Mouse (Mus musculus) bone marrow macrophage, adult 2 months (primary cell): ENCODE results near the gene Prdm1. TPM values are rescaled to one million over a fixed set of nuclear protein-coding genes. Genes with fewer than 3 reads are reported as not detected.
A peak's percentile ranks its signal among the peaks of the same experiment; 100 is the strongest.

ENCODE experiments used
- H3K27ac ChIP-seq: 2 replicates; pipeline ENCODE4 v1.5.1; 2012; ENCODE audit warnings: low read depth, low read length; ENCODE audit not compliant: insufficient read depth
- H3K4me1 ChIP-seq: 2 replicates; pipeline ENCODE4 v1.6.1; 2012; ENCODE audit warnings: low read length; ENCODE audit not compliant: control insufficient read depth, insufficient read depth
- H3K4me3 ChIP-seq: 2 replicates; pipeline ENCODE4 v1.5.1; 2012; ENCODE audit warnings: mild to moderate bottlenecking, low read length, moderate library complexity; ENCODE audit not compliant: insufficient read depth
- CTCF ChIP-seq: IDR thresholded peaks from 2 replicates; pipeline ENCODE4 v1.5.1; 2012; ENCODE audit warnings: low read depth, mild to moderate bottlenecking, low read length, moderate library complexity
- POLR2A ChIP-seq: IDR thresholded peaks from 2 replicates; pipeline ENCODE4 v1.6.1; 2012; ENCODE audit warnings: mild to moderate bottlenecking, low read depth, low read length, borderline replicate concordance
- polyA plus RNA-seq: library from polyadenylated mRNA; stranded (reverse); fragments of >200 nt; gene quantifications from 2 replicates; pipeline ENCODE4 v1.2.4, GENCODE M21; 2012; ENCODE audit not compliant: missing spikeins, insufficient read depth, insufficient read length

Prdm1 gene
- polyA plus RNA-seq, 1 experiment, result 15.8 TPM

- TF ChIP-seq CTCF (no peak), POLR2A (no peak)
- Histone ChIP-seq H3K27ac (no peak overlapping the region), H3K4me3 (no peak overlapping the region), H3K4me1 (peaks cover 14% of the 10 kb centered on the region)
These were observed 51.1 kb downstream of the Prdm1 start for GRCm38 (mm10) chr10:44477240-44477639.

DNA sequence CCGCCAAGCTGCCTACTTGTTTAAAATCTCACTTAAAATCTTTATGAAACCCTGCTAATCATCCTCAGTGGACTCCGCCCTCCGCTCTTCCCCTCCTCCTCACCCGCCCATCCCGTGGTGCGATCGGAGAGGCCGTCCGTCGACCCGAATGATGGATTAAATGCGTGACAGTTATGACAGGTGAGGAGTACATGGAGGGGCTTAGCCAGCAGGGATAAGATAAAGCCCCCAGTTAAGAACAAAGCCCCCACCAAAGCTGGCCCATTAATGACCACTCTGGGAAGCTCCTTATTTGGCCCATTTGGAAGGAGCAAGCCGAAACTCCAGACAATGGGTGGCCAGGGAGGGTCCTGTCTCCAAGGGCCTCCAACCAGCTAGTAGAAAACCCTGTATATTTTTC lies 51.8 kb downstream of the Prdm1 start:
- H3K4me3 ChIP-seq, result no peak overlapping the region
- peaks cover 13% of the 10 kb centered on the region for H3K4me1 ChIP-seq
- no peak overlapping the region for H3K27ac ChIP-seq
- TF ChIP-seq CTCF (no peak), POLR2A (no peak)

GRCm38 (mm10) chr10:44475376-44475775 lies 52.9 kb downstream of the Prdm1 start:
- H3K4me3 ChIP-seq, result no peak overlapping the region
- TF ChIP-seq POLR2A (no peak), CTCF (no peak)

DNA sequence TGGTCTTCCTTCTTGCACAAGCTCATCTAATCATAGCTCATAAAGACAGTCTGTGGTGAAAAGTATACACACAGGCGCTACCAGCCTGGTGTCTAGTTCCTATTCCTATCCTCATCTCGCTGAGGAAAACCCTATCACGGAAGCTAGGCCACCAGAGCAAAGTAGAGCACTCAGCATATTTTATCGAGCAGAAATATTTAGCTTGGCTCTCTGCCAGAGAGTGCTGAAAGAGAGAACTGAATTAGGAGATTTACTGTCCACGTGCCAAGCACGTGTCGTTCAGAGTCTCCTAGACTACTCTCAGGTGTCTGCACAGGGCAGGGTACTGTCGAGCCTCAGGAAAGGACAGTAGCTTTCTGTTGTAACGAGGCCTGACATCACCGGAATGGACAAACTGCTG lies 54.0 kb downstream of the Prdm1 start:
- Histone ChIP-seq H3K27ac (peak overlapping the region; percentile 63), H3K4me3 (no peak overlapping the region), H3K4me1 (peaks cover 12% of the 10 kb centered on the region)
- no peak for TF ChIP-seq POLR2A
- no peak for TF ChIP-seq CTCF

More at GRCm38 (mm10) chr10:44475376-44475775, 52.9 kb downstream of the Prdm1 start:
- H3K4me1 ChIP-seq, result peaks cover 10% of the 10 kb centered on the region
- no peak overlapping the region for H3K27ac ChIP-seq

DNA sequence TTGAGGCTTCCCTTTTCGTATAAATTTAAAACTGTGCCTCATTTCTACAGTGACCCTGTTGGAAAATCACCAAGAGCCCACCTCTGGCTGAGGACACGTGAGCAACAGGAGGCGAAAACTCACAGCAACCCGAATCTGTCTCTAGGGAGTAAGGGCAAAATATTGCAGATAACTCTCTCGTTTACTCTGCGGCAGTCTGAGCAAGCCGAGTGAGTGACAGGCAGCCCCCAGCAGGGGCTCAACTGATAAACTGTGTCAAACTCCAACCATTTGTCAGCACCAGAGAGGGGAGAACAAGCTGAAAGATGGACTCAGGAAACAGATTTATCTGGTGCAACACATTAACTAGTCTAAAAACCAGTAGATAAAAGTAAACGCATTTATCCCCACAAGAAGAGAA lies 62.7 kb downstream of the Prdm1 start:
- Histone ChIP-seq H3K4me3 (no peak overlapping the region), H3K27ac (no peak overlapping the region), H3K4me1 (peaks cover 16% of the 10 kb centered on the region)
- TF ChIP-seq POLR2A (no peak), CTCF (no peak)

- Histone ChIP-seq H3K4me3 (no peak overlapping the region), H3K27ac (no peak overlapping the region), H3K4me1 (peaks cover 18% of the 10 kb centered on the region)
- TF ChIP-seq CTCF (no peak), POLR2A (no peak)
These were observed 63.7 kb downstream of the Prdm1 start for GRCm38 (mm10) chr10:44464563-44464962.

DNA sequence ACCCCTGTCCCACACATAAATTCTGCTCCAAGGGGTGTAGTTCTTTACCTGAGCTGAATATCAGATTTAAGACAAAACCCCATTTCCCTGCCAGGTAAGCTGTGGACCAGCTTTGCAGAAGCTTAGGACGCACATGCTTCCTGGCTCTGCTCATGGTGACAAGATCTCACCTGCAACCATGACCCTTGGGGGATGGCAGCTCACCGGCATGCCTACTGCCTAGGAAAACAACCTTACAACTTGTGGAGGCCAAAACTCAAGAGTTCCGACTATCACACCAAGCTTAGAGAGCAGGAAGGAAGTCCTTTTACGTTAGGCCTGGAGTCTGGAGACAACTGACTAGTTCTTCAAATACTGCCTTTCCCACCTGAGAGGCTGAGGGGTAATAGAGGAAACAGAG lies 64.4 kb downstream of the Prdm1 start:
- H3K4me1 ChIP-seq, result peaks cover 22% of the 10 kb centered on the region
- no peak overlapping the region for H3K27ac ChIP-seq
- no peak overlapping the region for H3K4me3 ChIP-seq
- TF ChIP-seq POLR2A (no peak), CTCF (no peak)

DNA sequence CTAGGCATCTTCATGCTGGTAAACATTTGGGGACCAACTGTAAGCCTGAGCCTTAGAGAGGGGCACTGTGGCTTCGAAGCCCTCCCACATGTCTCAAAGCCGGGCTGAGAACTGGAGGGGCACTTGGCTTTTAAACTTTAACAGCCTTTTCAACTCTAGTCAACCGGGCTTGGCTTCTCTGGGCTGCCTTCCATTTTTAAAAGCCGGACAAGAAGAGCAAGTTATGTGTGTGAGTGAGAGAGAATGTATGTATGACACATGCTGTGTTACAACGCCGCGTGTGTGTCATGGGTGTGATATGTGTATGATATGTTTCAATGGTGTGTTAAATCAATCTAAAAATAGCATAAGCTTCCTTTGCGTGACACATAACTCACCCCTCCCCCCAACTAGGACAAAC lies 66.0 kb downstream of the Prdm1 start:
- TF ChIP-seq POLR2A (no peak), CTCF (no peak)
- Histone ChIP-seq H3K4me3 (no peak overlapping the region), H3K27ac (no peak overlapping the region), H3K4me1 (peaks cover 22% of the 10 kb centered on the region)

- TF ChIP-seq CTCF, result no peak
- TF ChIP-seq POLR2A, result no peak
These were observed 67.2 kb downstream of the Prdm1 start for GRCm38 (mm10) chr10:44461063-44461462.

GRCm38 (mm10) chr10:44460095-44460810 lies 68.0 kb downstream of the Prdm1 start:
- H3K4me1 ChIP-seq, result peaks cover 19% of the 10 kb centered on the region
- H3K27ac ChIP-seq, result 0 out of 2 replicates have a peak overlapping the region, but pooled peaks have one; percentile 72
- no peak overlapping the region for H3K4me3 ChIP-seq
- no peak for TF ChIP-seq POLR2A
- no peak for TF ChIP-seq CTCF

More at GRCm38 (mm10) chr10:44461063-44461462, 67.2 kb downstream of the Prdm1 start:
- H3K27ac ChIP-seq, result no peak overlapping the region
- peaks cover 25% of the 10 kb centered on the region for H3K4me1 ChIP-seq
- H3K4me3 ChIP-seq, result no peak overlapping the region
